Mouse (Mus musculus): ENCODE measurements at regions not wholly inside any gene's neighbourhood (a gene's known extent, or its start where the extent isn't known, plus 50 kb on each side); places are given as distances from the start of the nearest gene placed in this dataset.

DNA sequence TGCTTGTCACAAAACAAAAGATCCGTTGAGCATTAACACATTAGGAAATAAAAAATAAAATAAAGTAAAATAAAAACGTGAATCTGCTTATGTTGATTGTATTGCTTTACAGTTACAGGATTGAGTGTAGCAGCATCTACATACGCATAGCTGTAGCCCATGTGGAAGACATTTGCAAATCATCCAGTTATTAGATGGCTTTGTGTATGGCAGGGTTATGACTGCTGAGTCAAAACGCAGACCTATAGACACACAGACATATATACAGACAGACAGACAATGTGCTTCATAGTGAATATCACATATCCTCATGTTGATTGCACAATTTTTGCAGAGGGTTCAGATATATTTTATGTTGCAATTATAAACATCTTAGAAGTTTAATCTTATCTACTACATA, 64.5 kb downstream of the Gm11146 start:
- H3K4me3 ChIP-seq (ENCODE audit: insufficient read depth, low read depth, low read length), result no peak overlapping the region
- no peak overlapping the region for H3K27ac ChIP-seq (replicated peaks; ENCODE audit: low read depth, low read length)
- no peaks in the 10 kb centered on the region; the same call in 1 of the 2 replicates for H3K4me1 ChIP-seq (ENCODE audit: control insufficient read depth, insufficient read depth, insufficient read length, low read length)

DNA sequence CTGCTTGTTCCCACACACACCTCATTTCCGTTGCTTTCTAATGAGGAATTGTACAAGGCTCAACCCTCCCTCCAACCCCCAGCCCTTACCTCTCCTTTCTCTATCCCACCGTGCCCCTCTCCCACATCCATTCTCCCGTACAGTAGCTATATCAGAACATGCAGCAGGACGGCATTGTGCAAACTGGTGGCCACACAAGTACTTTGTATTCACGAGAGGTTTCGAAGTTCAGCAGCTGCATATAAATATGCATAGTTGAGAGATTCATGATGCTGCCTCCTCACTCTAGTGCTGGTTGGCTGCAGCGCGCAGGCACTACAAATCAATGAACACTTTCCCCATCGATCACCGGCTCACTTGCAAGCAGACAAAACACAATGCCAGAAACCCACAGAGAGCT, 65.1 kb downstream of the Gm11146 start:
- Histone ChIP-seq H3K27ac (replicated peaks; ENCODE audit: low read depth, low read length) (no peak overlapping the region), H3K4me1 (ENCODE audit: control insufficient read depth, insufficient read depth, insufficient read length, low read length) (no peaks in the 10 kb centered on the region; the same call in 1 of the 2 replicates), H3K4me3 (ENCODE audit: insufficient read depth, low read depth, low read length) (no peak overlapping the region)

DNA sequence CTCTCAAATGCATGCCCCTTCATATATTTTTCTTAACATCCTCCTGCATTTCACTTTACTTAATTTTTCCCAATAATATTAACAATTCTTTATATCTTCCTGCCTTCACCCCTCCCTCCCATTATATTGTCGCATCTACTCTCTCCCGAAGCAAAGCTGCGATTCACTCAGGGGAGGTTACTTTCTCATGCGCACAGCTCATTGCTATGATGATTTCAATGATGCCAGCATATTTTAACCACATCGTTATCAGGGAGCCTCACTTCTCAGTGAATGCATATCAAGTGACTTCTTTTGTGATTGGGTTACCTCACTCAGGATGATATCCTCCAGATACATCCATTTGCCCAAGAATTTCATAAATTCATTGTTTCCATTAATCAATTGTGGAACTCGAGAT, 65.6 kb downstream of the Gm11146 start:
- Histone ChIP-seq H3K4me3 (ENCODE audit: insufficient read depth, low read depth, low read length) (no peak overlapping the region), H3K4me1 (ENCODE audit: control insufficient read depth, insufficient read depth, insufficient read length, low read length) (no peaks in the 10 kb centered on the region; the same call in 1 of the 2 replicates), H3K27ac (replicated peaks; ENCODE audit: low read depth, low read length) (no peak overlapping the region)

DNA sequence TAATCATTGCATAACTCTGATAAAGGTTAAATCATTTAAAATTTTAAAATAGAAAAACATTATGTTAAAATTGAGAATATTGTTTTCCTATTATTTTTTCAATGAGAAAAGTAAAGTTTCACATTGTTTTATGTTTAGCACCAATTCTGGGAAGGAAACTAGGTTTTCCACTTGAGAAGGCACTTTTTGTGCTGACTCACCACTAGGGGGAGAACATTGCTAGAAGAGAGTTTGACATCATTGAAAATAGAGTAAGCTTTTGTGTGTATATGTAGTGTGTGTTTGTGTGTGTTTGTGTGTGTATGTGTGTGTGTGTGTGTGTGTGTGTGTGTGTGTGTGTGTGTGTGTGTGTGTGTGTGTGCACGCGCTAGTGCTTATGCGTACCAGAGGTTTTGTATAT, 66.9 kb downstream of the Gm11146 start:
- H3K4me3 ChIP-seq (ENCODE audit: insufficient read depth, low read depth, low read length), result no peak overlapping the region
- H3K4me1 ChIP-seq (ENCODE audit: control insufficient read depth, insufficient read depth, insufficient read length, low read length), result no peaks in the 10 kb centered on the region; the same call in 1 of the 2 replicates
- 0 out of 2 replicates have a peak overlapping the region, but pooled peaks have one; percentile 58 for H3K27ac ChIP-seq (replicated peaks; ENCODE audit: low read depth, low read length)

DNA sequence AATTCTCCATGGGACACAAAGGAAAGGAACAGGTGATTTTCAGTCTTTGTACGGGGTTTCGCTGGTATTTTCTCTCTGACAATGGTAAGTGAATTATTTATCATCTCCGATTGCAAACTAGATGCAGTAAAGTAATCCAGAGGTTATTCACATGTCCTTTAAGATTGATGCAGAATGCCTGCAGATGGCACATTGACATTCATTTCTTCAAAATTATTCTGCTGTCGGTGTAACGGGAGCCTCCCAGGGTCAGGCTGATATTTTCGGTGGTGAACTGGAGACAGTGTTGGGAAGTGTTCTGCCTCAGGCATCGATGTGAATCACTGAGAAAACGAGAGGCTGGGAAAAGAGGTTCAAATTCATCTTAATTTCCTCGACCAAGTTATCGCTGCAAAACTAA, 70.3 kb downstream of the Gm11146 start:
- no peak overlapping the region for H3K27ac ChIP-seq (replicated peaks; ENCODE audit: low read depth, low read length)
- H3K4me1 ChIP-seq (ENCODE audit: control insufficient read depth, insufficient read depth, insufficient read length, low read length), result no peaks in the 10 kb centered on the region; the same call in 1 of the 2 replicates

DNA sequence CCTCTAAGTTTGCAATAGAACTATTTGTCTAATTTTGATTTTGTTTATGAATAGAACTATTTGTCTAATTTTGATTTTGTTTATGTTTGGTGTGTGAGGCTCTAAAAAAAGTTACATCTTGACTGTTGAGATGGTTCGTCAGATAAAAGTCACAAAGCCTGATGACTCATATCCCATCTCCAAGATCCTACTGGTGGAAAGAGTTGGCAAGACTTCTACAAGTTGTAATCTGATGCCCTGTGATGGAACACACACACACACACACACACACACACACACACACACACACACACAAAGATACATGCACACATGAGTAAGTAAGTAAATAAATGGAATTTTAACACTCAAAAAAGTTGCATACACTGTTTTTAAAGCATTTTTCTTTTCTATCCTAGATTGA, 73.9 kb downstream of the Gm11146 start:
- Histone ChIP-seq H3K4me1 (ENCODE audit: control insufficient read depth, insufficient read depth, insufficient read length, low read length) (no peaks in the 10 kb centered on the region), H3K4me3 (ENCODE audit: insufficient read depth, low read depth, low read length) (no peak overlapping the region), H3K27ac (replicated peaks; ENCODE audit: low read depth, low read length) (no peak overlapping the region)

More for the DNA sequence above, 70.3 kb downstream of the Gm11146 start:
- no peak overlapping the region for H3K4me3 ChIP-seq (ENCODE audit: insufficient read depth, low read depth, low read length)

DNA sequence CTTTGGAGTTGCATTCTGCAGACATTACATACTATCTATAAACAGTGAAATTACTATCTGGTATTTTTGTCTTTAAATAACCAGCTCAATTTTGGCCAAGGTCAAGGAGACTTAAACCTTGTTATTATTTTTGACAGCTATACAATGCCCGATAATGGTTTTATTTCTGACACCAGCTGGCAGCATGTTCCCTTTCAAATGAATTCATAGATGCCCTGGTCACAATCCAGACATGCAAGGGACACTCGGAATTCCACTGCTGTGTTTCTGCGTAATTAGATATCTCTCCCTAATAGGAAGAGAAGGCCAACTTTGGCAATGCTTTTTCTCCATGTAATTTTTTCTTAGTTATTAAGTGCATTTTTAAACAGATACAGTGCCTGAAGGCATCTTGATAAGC, 87.3 kb downstream of the Gm11146 start:
- H3K27ac ChIP-seq (replicated peaks; ENCODE audit: low read depth, low read length), result no peak overlapping the region
- H3K4me3 ChIP-seq (ENCODE audit: insufficient read depth, low read depth, low read length), result no peak overlapping the region
- no peaks in the 10 kb centered on the region for H3K4me1 ChIP-seq (ENCODE audit: control insufficient read depth, insufficient read depth, insufficient read length, low read length)

DNA sequence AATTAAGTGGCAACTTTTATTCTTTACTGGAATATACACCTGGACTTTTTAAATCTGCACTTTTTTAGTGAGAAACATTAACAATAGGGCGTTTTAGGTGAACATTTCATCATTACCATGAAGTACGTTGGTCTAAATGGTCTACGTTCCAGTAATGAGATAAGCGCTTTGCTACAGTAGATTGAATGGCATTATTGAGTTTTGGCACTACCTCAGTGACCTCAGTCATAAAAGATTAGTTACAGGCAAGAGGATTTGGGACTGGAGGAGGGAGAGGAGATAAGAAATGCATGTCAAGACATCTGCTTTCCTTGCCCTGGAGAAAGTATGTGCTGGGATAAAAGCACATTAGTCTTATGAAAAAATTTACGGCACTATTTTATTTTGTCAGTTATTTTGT, 98.3 kb downstream of the Gm11146 start:
- Histone ChIP-seq H3K4me3 (ENCODE audit: insufficient read depth, low read depth, low read length) (no peak overlapping the region), H3K27ac (replicated peaks; ENCODE audit: low read depth, low read length) (0 out of 2 replicates have a peak overlapping the region, but pooled peaks have one; percentile 15), H3K4me1 (ENCODE audit: control insufficient read depth, insufficient read depth, insufficient read length, low read length) (no peaks in the 10 kb centered on the region; the same call in 1 of the 2 replicates)

DNA sequence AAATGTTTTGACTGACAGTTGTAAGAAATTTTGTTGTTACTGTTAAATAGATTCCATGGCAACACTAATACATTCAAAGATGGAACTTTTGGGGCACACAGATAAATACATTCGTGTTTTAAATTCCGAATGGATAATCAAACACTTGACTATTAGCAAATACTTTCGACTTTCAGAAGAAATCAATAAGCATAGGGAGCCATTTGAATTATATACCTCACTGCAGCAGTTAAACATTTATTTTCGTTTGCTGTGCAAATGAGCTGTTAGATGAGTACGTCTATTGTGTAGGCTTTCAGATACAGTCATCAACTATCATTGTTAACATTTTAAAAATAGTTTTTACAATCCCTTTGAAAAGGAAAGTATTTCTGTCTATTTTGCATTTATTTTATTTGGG, 99.0 kb downstream of the Gm11146 start:
- Histone ChIP-seq H3K4me3 (ENCODE audit: insufficient read depth, low read depth, low read length) (no peak overlapping the region), H3K4me1 (ENCODE audit: control insufficient read depth, insufficient read depth, insufficient read length, low read length) (no peaks in the 10 kb centered on the region; the same call in 1 of the 2 replicates), H3K27ac (replicated peaks; ENCODE audit: low read depth, low read length) (no peak overlapping the region)

DNA sequence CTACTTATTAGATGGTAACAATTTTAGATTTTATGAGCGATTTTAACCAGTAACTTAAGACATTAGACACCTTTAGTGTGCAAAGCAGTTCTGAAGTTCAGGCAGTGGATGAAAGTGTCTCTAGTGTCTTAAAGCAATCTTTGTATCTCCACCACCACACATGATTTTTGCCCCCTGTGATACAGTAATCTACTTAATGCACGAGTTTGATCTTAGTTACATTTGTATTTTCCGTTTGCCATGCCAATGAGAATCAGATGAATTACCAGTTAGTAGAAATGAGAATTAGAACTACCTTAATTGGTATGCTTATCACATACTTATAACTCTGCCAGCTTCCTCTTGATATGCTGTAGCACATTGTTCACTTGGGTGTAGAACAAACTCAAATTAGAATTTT, 99.9 kb downstream of the Gm11146 start:
- Histone ChIP-seq H3K4me3 (ENCODE audit: insufficient read depth, low read depth, low read length) (no peak overlapping the region), H3K27ac (replicated peaks; ENCODE audit: low read depth, low read length) (no peak overlapping the region), H3K4me1 (ENCODE audit: control insufficient read depth, insufficient read depth, insufficient read length, low read length) (no peaks in the 10 kb centered on the region; the same call in 1 of the 2 replicates)

DNA sequence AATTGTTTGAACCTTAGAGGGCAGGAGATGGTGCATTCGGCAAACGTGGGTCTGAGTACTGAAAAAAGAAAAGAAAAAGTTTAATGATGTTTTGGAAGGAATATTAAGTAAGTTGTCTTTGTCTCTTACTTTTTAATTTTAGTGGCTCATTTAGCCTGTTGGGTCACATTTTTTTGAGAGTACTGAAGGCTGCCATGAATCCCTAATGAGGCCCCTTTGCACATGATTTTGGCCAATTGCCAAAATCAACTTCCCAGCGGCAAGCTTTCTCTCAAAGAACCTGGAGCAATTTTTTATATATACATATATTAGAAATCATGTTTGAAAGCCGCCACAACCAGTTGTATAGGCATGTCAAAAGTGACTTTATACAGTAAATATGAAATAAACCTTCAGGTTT, 100.9 kb downstream of the Gm11146 start:
- Histone ChIP-seq H3K4me1 (ENCODE audit: control insufficient read depth, insufficient read depth, insufficient read length, low read length) (no peaks in the 10 kb centered on the region; the same call in 1 of the 2 replicates), H3K27ac (replicated peaks; ENCODE audit: low read depth, low read length) (peak overlapping the region; percentile 89; the same call in 1 of the 2 replicates), H3K4me3 (ENCODE audit: insufficient read depth, low read depth, low read length) (peak overlapping the region; percentile 58)

DNA sequence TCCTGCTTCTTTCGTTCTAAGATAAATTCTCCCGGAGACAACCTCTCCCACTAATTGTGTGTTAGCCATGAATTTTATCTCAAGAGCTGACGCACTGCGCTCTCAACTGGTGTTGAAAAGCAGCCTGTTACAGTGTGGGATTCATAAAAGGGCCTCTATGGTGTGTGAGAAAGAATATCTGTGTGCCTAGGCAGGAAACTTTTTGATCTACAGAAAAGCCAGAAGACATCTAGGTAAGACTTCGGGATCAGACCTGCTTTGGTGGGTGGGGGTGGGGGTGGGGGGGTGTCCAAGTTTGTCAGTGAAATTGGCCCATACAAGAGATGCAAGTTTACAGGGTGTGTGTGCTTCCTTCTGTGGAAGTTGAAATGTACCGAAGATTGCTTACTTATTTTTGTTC, 101.5 kb downstream of the Gm11146 start:
- Histone ChIP-seq H3K4me1 (ENCODE audit: control insufficient read depth, insufficient read depth, insufficient read length, low read length) (no peaks in the 10 kb centered on the region; the same call in 1 of the 2 replicates), H3K4me3 (ENCODE audit: insufficient read depth, low read depth, low read length) (peak overlapping the region; percentile 58), H3K27ac (replicated peaks; ENCODE audit: low read depth, low read length) (peak overlapping the region; percentile 89)

DNA sequence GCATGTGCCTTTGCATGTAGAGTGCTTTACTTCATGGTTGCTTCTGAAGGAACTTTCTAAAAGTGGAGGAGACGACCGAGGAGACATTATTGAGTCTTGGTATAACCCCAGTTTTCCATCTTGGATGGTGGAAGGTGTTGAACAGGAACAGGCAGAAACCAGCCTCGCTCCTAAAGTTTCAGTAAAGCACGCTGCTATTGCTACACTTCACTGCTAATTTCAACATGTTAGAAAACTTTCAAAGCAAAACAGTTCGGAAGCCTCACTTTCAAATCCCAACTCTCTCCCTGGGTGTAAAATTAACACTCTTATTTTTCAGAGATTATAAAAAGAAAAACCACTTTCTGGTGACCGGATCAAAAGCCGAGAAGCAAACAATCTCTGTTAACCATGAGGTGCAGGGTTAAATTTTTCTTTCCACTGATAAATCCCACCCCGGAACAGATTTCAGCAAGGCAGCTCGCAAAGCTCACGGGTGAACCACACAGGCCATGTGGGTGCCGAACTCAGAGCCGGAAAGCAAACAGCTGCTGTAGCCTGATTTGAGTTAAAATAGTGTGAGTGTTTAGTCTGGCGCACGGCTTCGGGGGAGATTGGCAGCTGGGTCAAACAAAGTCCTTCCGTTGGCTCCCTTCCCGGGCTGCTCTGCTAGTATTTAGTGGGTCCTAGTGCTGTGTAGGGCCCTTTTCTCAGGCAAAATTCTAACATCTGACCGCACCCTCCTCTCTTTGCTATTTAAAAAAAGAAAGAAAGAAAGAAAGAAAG, 102.2 kb downstream of the Gm11146 start:
- Histone ChIP-seq H3K4me1 (ENCODE audit: control insufficient read depth, insufficient read depth, insufficient read length, low read length) (no peaks in the 10 kb centered on the region; the same call in 1 of the 2 replicates), H3K4me3 (ENCODE audit: insufficient read depth, low read depth, low read length) (peak overlapping the region; percentile 59), H3K27ac (replicated peaks; ENCODE audit: low read depth, low read length) (peak overlapping the region; percentile 89)

DNA sequence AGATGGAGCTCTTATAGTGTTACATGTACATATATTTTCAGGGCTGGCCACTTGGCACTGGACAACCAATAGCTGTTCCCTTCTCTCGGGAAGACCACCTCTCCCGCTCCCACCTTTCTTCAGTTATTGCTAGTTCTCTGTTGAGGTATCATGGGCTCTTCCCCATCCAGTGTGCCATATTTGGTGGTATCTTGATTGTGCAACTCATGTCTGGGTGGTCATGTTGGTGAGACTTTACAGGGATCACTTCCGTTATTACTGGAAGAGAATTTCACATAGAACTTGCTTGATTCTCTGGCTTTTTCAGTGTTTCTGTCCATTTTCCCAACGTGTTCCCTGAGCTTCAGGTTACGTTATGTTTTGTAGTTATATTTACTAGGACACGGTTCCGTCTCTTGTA, 106.6 kb downstream of the Gm11146 start:
- Histone ChIP-seq H3K4me1 (ENCODE audit: control insufficient read depth, insufficient read depth, insufficient read length, low read length) (no peaks in the 10 kb centered on the region), H3K4me3 (ENCODE audit: insufficient read depth, low read depth, low read length) (no peak overlapping the region), H3K27ac (replicated peaks; ENCODE audit: low read depth, low read length) (no peak overlapping the region)

DNA sequence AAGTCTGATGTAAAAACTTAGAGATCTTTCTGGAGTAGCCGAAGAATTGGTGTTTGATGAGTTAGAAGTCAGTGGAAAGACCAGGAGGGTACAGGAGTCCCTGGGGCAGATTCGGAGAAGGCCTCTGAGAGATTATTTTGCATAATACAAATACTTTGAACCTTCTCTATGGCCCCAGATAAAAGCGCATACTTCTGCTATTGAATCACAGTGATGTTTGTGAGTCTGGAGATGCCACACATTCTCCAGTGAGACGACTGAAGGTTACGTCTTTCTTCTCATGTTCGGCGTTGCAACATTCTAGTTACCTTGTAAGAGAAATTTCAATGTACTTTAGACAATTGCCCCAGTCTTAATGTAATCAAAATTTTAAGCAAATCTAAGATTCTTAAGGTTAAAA, 107.9 kb downstream of the Gm11146 start:
- H3K4me1 ChIP-seq (ENCODE audit: control insufficient read depth, insufficient read depth, insufficient read length, low read length), result no peaks in the 10 kb centered on the region
- no peak overlapping the region for H3K4me3 ChIP-seq (ENCODE audit: insufficient read depth, low read depth, low read length)
- no peak overlapping the region for H3K27ac ChIP-seq (replicated peaks; ENCODE audit: low read depth, low read length)

DNA sequence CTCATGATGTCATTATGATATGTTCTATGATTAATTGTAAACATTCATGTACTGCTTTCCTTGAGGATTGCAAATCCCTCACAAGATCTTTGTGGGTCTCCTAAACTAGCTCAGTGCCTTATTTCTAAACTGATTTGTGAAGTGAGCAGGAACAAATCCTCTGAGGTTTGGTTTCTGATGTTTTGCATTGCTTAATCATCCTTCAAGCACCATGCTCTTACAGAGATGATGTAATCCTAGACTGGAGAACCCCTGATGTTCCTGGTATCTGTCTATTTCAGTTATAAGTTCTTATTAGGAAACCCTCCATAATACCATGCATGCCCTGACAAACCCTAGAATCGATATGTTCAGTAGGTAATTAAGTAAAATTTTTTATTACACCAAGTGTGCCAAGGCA, 113.7 kb downstream of the Gm11146 start:
- Histone ChIP-seq H3K4me1 (ENCODE audit: control insufficient read depth, insufficient read depth, insufficient read length, low read length) (no peaks in the 10 kb centered on the region), H3K27ac (replicated peaks; ENCODE audit: low read depth, low read length) (no peak overlapping the region), H3K4me3 (ENCODE audit: insufficient read depth, low read depth, low read length) (no peak overlapping the region)
